Mouse (Mus musculus): ENCODE results near the gene Egfr. TPM values are rescaled to one million over a fixed set of nuclear protein-coding genes. Genes with fewer than 3 reads are reported as not detected.

Gene Egfr
- polyA plus RNA-seq, 1 experiment from 2014 or later = 21.8 TPM

DNA sequence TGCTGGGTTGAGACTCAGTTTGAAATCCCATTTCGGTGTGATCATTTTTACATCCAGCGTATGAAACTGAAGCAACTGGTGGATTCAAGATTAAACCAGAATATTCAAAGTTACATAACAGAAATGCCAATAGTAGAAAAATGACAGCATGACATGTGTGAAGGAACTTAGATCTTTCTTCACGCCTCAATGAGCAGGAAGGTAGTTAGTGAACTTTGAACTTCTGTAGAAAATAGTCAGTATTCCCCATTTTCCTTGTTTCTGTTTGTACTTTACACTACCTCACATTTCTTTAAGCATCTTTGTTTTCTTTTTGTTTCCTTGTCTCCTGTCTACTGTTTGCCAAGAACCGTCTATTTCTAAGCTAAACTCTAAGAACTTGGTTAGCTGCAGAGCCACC lies 53.9 kb downstream of the Egfr start:
- peaks cover 24% of the 10 kb centered on the region for H3K4me1 ChIP-seq (ENCODE audit: control insufficient read depth, insufficient read depth, low read length)
- H3K36me3 ChIP-seq (ENCODE audit: control insufficient read depth, insufficient read depth, low read length) = no peaks in the 10 kb centered on the region
- H3K4me3 ChIP-seq (ENCODE audit: low read depth, low read length) = no peak overlapping the region
- H3K4me2 ChIP-seq (replicated peaks; ENCODE audit: low read depth, low read length) = no peak overlapping the region
- ATAC-seq (ENCODE audit: insufficient number of reproducible peaks, insufficient read depth, low FRiP score, low read depth) = no peak
- WGBS = 83% methylated on average over 4 of the region's 4 CpGs
- no peaks in the 10 kb centered on the region for H3K9me3 ChIP-seq (ENCODE audit: control insufficient read depth, low read depth, low read length)
- no peaks in the 10 kb centered on the region for H3K27me3 ChIP-seq (ENCODE audit: control insufficient read depth, insufficient read depth, low read length)
- no peak overlapping the region for H3K27ac ChIP-seq (ENCODE audit: low read length)
- H3K9ac ChIP-seq (replicated peaks; ENCODE audit: low read depth, low read length) = no peak overlapping the region

DNA sequence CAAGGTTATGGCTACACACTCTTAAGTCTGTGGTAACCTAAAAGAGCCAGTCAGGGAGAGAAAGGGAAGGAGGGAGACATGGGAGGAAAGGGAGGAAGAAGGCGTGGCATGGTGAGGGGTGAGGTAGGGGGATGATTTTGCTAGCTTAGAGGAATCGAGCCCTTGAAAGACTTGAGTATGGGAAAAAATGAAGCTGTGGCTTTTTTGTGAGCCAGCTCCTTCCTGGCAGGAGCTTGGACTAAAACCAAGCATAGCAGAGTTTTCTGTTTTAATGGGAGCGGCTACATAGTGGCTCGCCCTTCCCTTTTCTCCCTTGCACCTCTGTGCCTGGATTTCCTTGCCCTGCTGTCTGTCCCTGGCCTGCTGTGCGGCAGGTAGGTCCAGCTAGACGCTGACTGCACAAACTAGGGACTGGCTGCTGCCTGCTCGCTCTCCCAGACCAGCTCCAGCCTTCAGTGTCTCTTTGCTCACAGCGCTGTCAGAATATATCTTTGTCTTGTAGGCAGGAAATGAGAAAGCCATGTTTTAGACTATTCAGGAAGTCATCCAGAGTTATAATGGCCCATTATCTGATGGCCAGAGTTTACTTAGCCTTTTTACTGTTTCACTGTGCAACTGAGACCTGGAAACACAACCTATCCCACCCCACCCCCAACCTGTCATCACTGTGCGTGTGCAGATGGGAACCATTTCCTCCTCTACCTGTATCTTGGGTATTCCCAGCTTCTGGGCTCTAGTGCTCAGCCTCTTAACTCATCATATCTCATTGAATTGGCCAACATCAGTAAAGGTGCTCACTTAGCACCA lies 57.4 kb downstream of the Egfr start:
- Histone ChIP-seq H3K9me3 (ENCODE audit: control insufficient read depth, low read depth, low read length) (no peaks in the 10 kb centered on the region), H3K4me1 (ENCODE audit: control insufficient read depth, insufficient read depth, low read length) (peaks cover 19% of the 10 kb centered on the region), H3K9ac (replicated peaks; ENCODE audit: low read depth, low read length) (no peak overlapping the region), H3K36me3 (ENCODE audit: control insufficient read depth, insufficient read depth, low read length) (no peaks in the 10 kb centered on the region), H3K4me3 (ENCODE audit: low read depth, low read length) (no peak overlapping the region), H3K27me3 (ENCODE audit: control insufficient read depth, insufficient read depth, low read length) (no peaks in the 10 kb centered on the region), H3K4me2 (replicated peaks; ENCODE audit: low read depth, low read length) (no peak overlapping the region), H3K27ac (ENCODE audit: low read length) (peak overlapping the region; percentile 48; the same call in 1 of the 2 replicates)
- 57% methylated on average over 9 of the region's 9 CpGs for WGBS
- peak; percentile 46; the same call in 1 of the 2 replicates for ATAC-seq (ENCODE audit: insufficient number of reproducible peaks, insufficient read depth, low FRiP score, low read depth)

DNA sequence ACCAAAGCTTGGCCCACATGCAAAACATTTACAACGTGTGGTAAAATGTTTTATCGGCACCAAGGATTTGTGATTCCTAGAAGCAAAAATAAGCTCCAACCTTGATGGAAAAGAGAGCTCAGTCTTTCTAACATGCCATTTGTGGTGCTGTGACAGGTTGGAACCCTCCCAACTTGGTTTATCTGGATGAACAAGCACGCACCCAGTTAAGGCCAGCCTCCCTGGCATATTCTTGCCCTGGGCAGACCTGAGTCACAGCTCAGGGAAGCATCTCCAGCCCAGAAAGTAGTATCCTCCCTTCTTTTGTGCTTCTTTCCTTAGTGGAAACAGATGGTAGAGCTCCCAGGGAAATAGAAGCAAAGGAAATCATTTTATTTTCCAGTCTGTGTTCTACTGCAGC lies 58.1 kb downstream of the Egfr start:
- Histone ChIP-seq H3K36me3 (ENCODE audit: control insufficient read depth, insufficient read depth, low read length) (no peaks in the 10 kb centered on the region), H3K27ac (ENCODE audit: low read length) (no peak overlapping the region), H3K9ac (replicated peaks; ENCODE audit: low read depth, low read length) (no peak overlapping the region), H3K27me3 (ENCODE audit: control insufficient read depth, insufficient read depth, low read length) (no peaks in the 10 kb centered on the region), H3K4me3 (ENCODE audit: low read depth, low read length) (no peak overlapping the region), H3K9me3 (ENCODE audit: control insufficient read depth, low read depth, low read length) (no peaks in the 10 kb centered on the region), H3K4me2 (replicated peaks; ENCODE audit: low read depth, low read length) (no peak overlapping the region), H3K4me1 (ENCODE audit: control insufficient read depth, insufficient read depth, low read length) (peaks cover 19% of the 10 kb centered on the region)
- no peak for ATAC-seq (ENCODE audit: insufficient number of reproducible peaks, insufficient read depth, low FRiP score, low read depth)
- WGBS = 89% methylated on average over 3 of the region's 3 CpGs

GRCm38 (mm10) chr11:16813298-16813697 lies 61.3 kb downstream of the Egfr start:
- peaks cover 22% of the 10 kb centered on the region for H3K4me1 ChIP-seq (ENCODE audit: control insufficient read depth, insufficient read depth, low read length)
- no peak overlapping the region for H3K4me3 ChIP-seq (ENCODE audit: low read depth, low read length)
- H3K27ac ChIP-seq (ENCODE audit: low read length) = no peak overlapping the region
- H3K9ac ChIP-seq (replicated peaks; ENCODE audit: low read depth, low read length) = no peak overlapping the region
- no peak overlapping the region for H3K4me2 ChIP-seq (replicated peaks; ENCODE audit: low read depth, low read length)
- no peaks in the 10 kb centered on the region for H3K27me3 ChIP-seq (ENCODE audit: control insufficient read depth, insufficient read depth, low read length)
- ATAC-seq (ENCODE audit: insufficient number of reproducible peaks, insufficient read depth, low FRiP score, low read depth) = no peak
- no peaks in the 10 kb centered on the region for H3K36me3 ChIP-seq (ENCODE audit: control insufficient read depth, insufficient read depth, low read length)
- H3K9me3 ChIP-seq (ENCODE audit: control insufficient read depth, low read depth, low read length) = no peaks in the 10 kb centered on the region

DNA sequence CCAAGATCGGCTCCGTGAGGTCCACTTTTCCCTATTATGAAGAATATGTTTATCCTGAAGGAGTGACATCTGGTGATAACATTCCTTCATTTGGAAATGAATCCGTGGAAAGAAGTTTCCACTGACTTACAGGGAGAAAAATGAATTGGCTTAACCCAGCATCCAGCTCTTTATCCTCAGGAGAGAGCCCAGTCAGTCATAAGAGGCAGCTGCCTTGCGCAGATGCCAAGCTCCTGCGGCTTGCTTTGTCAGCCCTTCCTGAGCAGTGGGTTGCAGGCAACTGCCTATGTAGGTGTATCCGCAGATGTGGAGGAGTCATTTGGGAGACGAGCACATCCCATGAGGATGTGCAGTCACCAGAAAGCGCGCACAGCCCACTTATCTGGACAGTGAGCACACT lies 64.4 kb downstream of the Egfr start:
- Histone ChIP-seq H3K9me3 (ENCODE audit: control insufficient read depth, low read depth, low read length) (no peaks in the 10 kb centered on the region), H3K4me1 (ENCODE audit: control insufficient read depth, insufficient read depth, low read length) (0 out of 2 replicates have a peak, but pooled peaks cover 3% of the 10 kb centered on the region), H3K4me2 (replicated peaks; ENCODE audit: low read depth, low read length) (no peak overlapping the region), H3K27me3 (ENCODE audit: control insufficient read depth, insufficient read depth, low read length) (no peaks in the 10 kb centered on the region), H3K27ac (ENCODE audit: low read length) (no peak overlapping the region), H3K36me3 (ENCODE audit: control insufficient read depth, insufficient read depth, low read length) (no peaks in the 10 kb centered on the region), H3K9ac (replicated peaks; ENCODE audit: low read depth, low read length) (no peak overlapping the region), H3K4me3 (ENCODE audit: low read depth, low read length) (no peak overlapping the region)
- no peak for ATAC-seq (ENCODE audit: insufficient number of reproducible peaks, insufficient read depth, low FRiP score, low read depth)
- 71% methylated on average over 9 of the region's 9 CpGs for WGBS

GRCm38 (mm10) chr11:16817336-16818034 lies 65.5 kb downstream of the Egfr start:
- 0 out of 2 replicates have a peak, but pooled peaks cover 3% of the 10 kb centered on the region for H3K4me1 ChIP-seq (ENCODE audit: control insufficient read depth, insufficient read depth, low read length)
- H3K27me3 ChIP-seq (ENCODE audit: control insufficient read depth, insufficient read depth, low read length) = no peaks in the 10 kb centered on the region
- 66% methylated on average over 6 of the region's 6 CpGs for WGBS
- H3K36me3 ChIP-seq (ENCODE audit: control insufficient read depth, insufficient read depth, low read length) = no peaks in the 10 kb centered on the region
- H3K4me2 ChIP-seq (replicated peaks; ENCODE audit: low read depth, low read length) = no peak overlapping the region
- H3K9me3 ChIP-seq (ENCODE audit: control insufficient read depth, low read depth, low read length) = no peaks in the 10 kb centered on the region
- H3K9ac ChIP-seq (replicated peaks; ENCODE audit: low read depth, low read length) = no peak overlapping the region
- no peak overlapping the region for H3K27ac ChIP-seq (ENCODE audit: low read length)
- ATAC-seq (ENCODE audit: insufficient number of reproducible peaks, insufficient read depth, low FRiP score, low read depth) = no peak
- no peak overlapping the region for H3K4me3 ChIP-seq (ENCODE audit: low read depth, low read length)

- 0 out of 2 replicates have a peak, but pooled peaks cover 3% of the 10 kb centered on the region for H3K4me1 ChIP-seq (ENCODE audit: control insufficient read depth, insufficient read depth, low read length)
- H3K4me2 ChIP-seq (replicated peaks; ENCODE audit: low read depth, low read length) = no peak overlapping the region
- H3K9me3 ChIP-seq (ENCODE audit: control insufficient read depth, low read depth, low read length) = no peaks in the 10 kb centered on the region
- H3K27ac ChIP-seq (ENCODE audit: low read length) = no peak overlapping the region
- no peaks in the 10 kb centered on the region for H3K27me3 ChIP-seq (ENCODE audit: control insufficient read depth, insufficient read depth, low read length)
- no peak overlapping the region for H3K4me3 ChIP-seq (ENCODE audit: low read depth, low read length)
- no peak overlapping the region for H3K9ac ChIP-seq (replicated peaks; ENCODE audit: low read depth, low read length)
- 95% methylated on average over 1 of the region's 1 CpGs for WGBS
- no peak for ATAC-seq (ENCODE audit: insufficient number of reproducible peaks, insufficient read depth, low FRiP score, low read depth)
- no peaks in the 10 kb centered on the region for H3K36me3 ChIP-seq (ENCODE audit: control insufficient read depth, insufficient read depth, low read length)
Observed at GRCm38 (mm10) chr11:16819424-16819823, 67.4 kb downstream of the Egfr start.

DNA sequence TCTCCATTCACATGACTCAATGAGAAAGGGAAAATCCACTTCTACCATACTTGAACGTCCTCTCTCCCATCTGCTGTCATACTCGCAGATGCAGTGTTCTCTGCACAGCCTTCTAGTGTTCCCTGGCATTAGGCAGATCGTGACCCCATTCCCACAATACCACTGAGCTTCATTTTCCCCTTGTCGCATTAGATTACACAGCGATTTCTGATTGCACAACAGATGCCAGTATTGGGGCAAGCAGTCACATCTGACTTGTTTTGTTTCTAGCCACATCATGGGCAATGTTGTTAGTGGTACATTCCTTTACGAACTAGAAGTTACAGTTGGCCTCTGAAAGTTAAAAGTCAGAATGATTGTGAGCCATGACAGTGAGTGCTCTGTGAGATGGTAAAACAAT lies 68.1 kb downstream of the Egfr start:
- ATAC-seq (ENCODE audit: insufficient number of reproducible peaks, insufficient read depth, low FRiP score, low read depth) = no peak
- Histone ChIP-seq H3K9me3 (ENCODE audit: control insufficient read depth, low read depth, low read length) (no peaks in the 10 kb centered on the region), H3K27me3 (ENCODE audit: control insufficient read depth, insufficient read depth, low read length) (no peaks in the 10 kb centered on the region), H3K4me2 (replicated peaks; ENCODE audit: low read depth, low read length) (no peak overlapping the region), H3K4me1 (ENCODE audit: control insufficient read depth, insufficient read depth, low read length) (0 out of 2 replicates have a peak, but pooled peaks cover 3% of the 10 kb centered on the region), H3K9ac (replicated peaks; ENCODE audit: low read depth, low read length) (no peak overlapping the region), H3K4me3 (ENCODE audit: low read depth, low read length) (no peak overlapping the region), H3K27ac (ENCODE audit: low read length) (no peak overlapping the region), H3K36me3 (ENCODE audit: control insufficient read depth, insufficient read depth, low read length) (no peaks in the 10 kb centered on the region)
- WGBS = 86% methylated on average over 6 of the region's 6 CpGs
